Mouse (Mus musculus): ENCODE results near the gene Tchh. TPM values are rescaled to one million over a fixed set of nuclear protein-coding genes. Genes with fewer than 3 reads are reported as not detected.
"Not testable (repeated sequence)": the region's sequence is repeated elsewhere in the genome, so short reads cannot be mapped to it uniquely, and the experiment has no call there.

The Tchh gene
- total RNA-seq (2021), result under 1 TPM in 1 of 2 experiments, not detected in 1; 0.07 TPM
- long read RNA-seq, experiment 1, result 0 reads
- long read RNA-seq, experiment 2, result 0 reads

- no peak for DNase-seq
- intact Hi-C loops (cut with DNase I; ENCODE audit: low total_unique reads), result no loop called here
Measured at GRCm38 (mm10) chr3:93442030-93442429, at the start of gene Tchh. Tchh (plus strand) TSS chr3:93442330.

GRCm38 (mm10) chr3:93393366-93393765, 48.8 kb upstream of the Tchh start, which contains the start of gene Rptn:
Rptn (plus strand) TSS chr3:93393699.
- intact Hi-C loops (cut with DNase I; ENCODE audit: low total_unique reads), result no loop called here
- no peak for DNase-seq

- DNase-seq, result no peak
- intact Hi-C loops (cut with DNase I; ENCODE audit: low total_unique reads), result no loop called here
Measured at GRCm38 (mm10) chr3:93403936-93404335, 38.2 kb upstream of the Tchh start.

GRCm38 (mm10) chr3:93406992-93407391, 35.1 kb upstream of the Tchh start:
- DNase-seq, result no peak
- intact Hi-C loops (cut with DNase I; ENCODE audit: low total_unique reads), result loop anchor here (5.0 kb wide), 1 partner anchor 45 kb away; no protein-coding TSS in a partner anchor

GRCm38 (mm10) chr3:93411905-93412304, 30.2 kb upstream of the Tchh start:
- no peak for DNase-seq
- intact Hi-C loops (cut with DNase I; ENCODE audit: low total_unique reads), result no loop called here

GRCm38 (mm10) chr3:93431673-93432072, 10.5 kb upstream of the Tchh start:
- no peak for DNase-seq
- intact Hi-C loops (cut with DNase I; ENCODE audit: low total_unique reads), result no loop called here

- intact Hi-C loops (cut with DNase I; ENCODE audit: low total_unique reads), result no loop called here
- DNase-seq, result no peak
Measured at GRCm38 (mm10) chr3:93443501-93444101, 1.5 kb downstream of the Tchh start.

GRCm38 (mm10) chr3:93444343-93445164, 2.4 kb downstream of the Tchh start:
- peak; percentile 52 for DNase-seq
- intact Hi-C loops (cut with DNase I; ENCODE audit: low total_unique reads), result no loop called here

GRCm38 (mm10) chr3:93445165-93445705, 3.1 kb downstream of the Tchh start:
- no peak for DNase-seq

GRCm38 (mm10) chr3:93446128-93446755, 4.1 kb downstream of the Tchh start:
- DNase-seq, result no peak
- intact Hi-C loops (cut with DNase I; ENCODE audit: low total_unique reads), result no loop called here

More at GRCm38 (mm10) chr3:93445165-93445705, 3.1 kb downstream of the Tchh start:
- intact Hi-C loops (cut with DNase I; ENCODE audit: low total_unique reads), result no loop called here

GRCm38 (mm10) chr3:93446756-93447137, 4.6 kb downstream of the Tchh start:
- intact Hi-C loops (cut with DNase I; ENCODE audit: low total_unique reads); DNase-seq: not testable (repeated sequence)

- intact Hi-C loops (cut with DNase I; ENCODE audit: low total_unique reads), result no loop called here
- peak; percentile 16 for DNase-seq
Measured at GRCm38 (mm10) chr3:93447138-93447841, 5.2 kb downstream of the Tchh start.

GRCm38 (mm10) chr3:93466556-93466955, 24.4 kb downstream of the Tchh start:
- no peak for DNase-seq
- intact Hi-C loops (cut with DNase I; ENCODE audit: low total_unique reads), result no loop called here

GRCm38 (mm10) chr3:93467130-93467529, 25.0 kb downstream of the Tchh start:
- intact Hi-C loops (cut with DNase I; ENCODE audit: low total_unique reads), result no loop called here
- no peak for DNase-seq

GRCm38 (mm10) chr3:93468561-93468960, 26.4 kb downstream of the Tchh start, which contains the start of gene Tchhl1:
Tchhl1 (plus strand) TSS chr3:93468754.
- intact Hi-C loops (cut with DNase I; ENCODE audit: low total_unique reads), result no loop called here
- DNase-seq, result no peak

- intact Hi-C loops (cut with DNase I; ENCODE audit: low total_unique reads), result loop anchor here (2.0 kb wide), 1 partner anchor 69 kb away; no protein-coding TSS in a partner anchor
- DNase-seq, result no peak
Measured at GRCm38 (mm10) chr3:93469629-93470028, 27.5 kb downstream of the Tchh start.

- intact Hi-C loops (cut with DNase I; ENCODE audit: low total_unique reads), result no loop called here
- no peak for DNase-seq
Measured at GRCm38 (mm10) chr3:93480053-93480452, 37.9 kb downstream of the Tchh start.

GRCm38 (mm10) chr3:93481982-93482616, 40.0 kb downstream of the Tchh start:
- intact Hi-C loops (cut with DNase I; ENCODE audit: low total_unique reads), result no loop called here

GRCm38 (mm10) chr3:93485611-93486010, 43.5 kb downstream of the Tchh start:
- intact Hi-C loops (cut with DNase I; ENCODE audit: low total_unique reads), result no loop called here
- DNase-seq, result no peak

More at GRCm38 (mm10) chr3:93481982-93482616, 40.0 kb downstream of the Tchh start:
- DNase-seq, result no peak
